Mouse (Mus musculus) cerebellum, adult 2 months (tissue): ENCODE measurements around the gene F2r.

Experiments
- CTCF ChIP-seq: fragments of 200-500 bp; IDR thresholded peaks from 2 replicates; pipeline ENCODE4 v1.5.1; 2011; ENCODE audit warnings: low read depth, mild to moderate bottlenecking, control low read depth, low read length, moderate library complexity, borderline replicate concordance; ENCODE audit not compliant: insufficient read depth
- POLR2A ChIP-seq: fragments of 200-500 bp; IDR thresholded peaks from 2 replicates; pipeline ENCODE4 v1.6.1; 2011; ENCODE audit warnings: low read length, control low read depth, borderline replicate concordance; ENCODE audit not compliant: insufficient read depth

GRCm38 (mm10) chr13:95611752-95612151 is 6.5 kb downstream of the F2r start:
- TF ChIP-seq POLR2A (no peak), CTCF (no peak)
